Mouse (Mus musculus) granulocyte monocyte progenitor cell, adult 5-6 weeks (primary cell): ENCODE results near the gene Rasgrp2. TPM values are rescaled to one million over a fixed set of nuclear protein-coding genes. Genes with fewer than 3 reads are reported as not detected.

Experiments used
- ATAC-seq: replicated peaks from 2 replicates; pipeline ENCODE4 v1.8.0; 2016; ENCODE audit warnings: mild to moderate bottlenecking, moderate TSS enrichment, inconsistent platforms; ENCODE audit not compliant: poor library complexity, severe bottlenecking
- total RNA-seq, 2 experiments: library from RNA; stranded (forward) in 1 of 2; stranded (reverse) in 1 of 2; fragments of 200-712, 200-1000 nt in 1 of 2; fragments of >200 nt in 1 of 2; fragmentation: Nextera tagmentation in 1 of 2; gene quantifications; 2 replicates each; pipeline ENCODE4 v1.2.3; 2014 to 2017

Gene Rasgrp2
- total RNA-seq, 2 experiments from 2014 or later, result 279 to 308 TPM

DNA sequence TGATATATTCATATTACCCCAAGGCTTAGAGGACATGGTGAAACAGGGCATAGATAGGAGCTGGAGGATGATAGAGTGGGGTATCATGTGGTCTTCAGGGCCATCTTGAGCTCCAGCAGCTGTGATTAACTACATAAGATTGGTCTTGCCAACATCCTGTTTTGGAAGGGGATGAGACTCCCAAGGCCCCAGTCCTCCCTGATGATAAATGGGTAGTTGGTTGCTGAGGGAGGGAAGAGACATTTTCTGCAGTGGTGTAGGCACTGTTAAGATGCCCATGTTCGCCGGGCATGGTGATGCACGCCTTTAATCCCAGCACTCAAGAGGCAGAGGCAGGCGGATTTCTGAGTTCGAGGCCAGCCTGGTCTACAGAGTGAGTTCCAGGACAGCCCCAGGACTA lies 17.9 kb upstream of the Rasgrp2 start:
- ATAC-seq, result no peak

DNA sequence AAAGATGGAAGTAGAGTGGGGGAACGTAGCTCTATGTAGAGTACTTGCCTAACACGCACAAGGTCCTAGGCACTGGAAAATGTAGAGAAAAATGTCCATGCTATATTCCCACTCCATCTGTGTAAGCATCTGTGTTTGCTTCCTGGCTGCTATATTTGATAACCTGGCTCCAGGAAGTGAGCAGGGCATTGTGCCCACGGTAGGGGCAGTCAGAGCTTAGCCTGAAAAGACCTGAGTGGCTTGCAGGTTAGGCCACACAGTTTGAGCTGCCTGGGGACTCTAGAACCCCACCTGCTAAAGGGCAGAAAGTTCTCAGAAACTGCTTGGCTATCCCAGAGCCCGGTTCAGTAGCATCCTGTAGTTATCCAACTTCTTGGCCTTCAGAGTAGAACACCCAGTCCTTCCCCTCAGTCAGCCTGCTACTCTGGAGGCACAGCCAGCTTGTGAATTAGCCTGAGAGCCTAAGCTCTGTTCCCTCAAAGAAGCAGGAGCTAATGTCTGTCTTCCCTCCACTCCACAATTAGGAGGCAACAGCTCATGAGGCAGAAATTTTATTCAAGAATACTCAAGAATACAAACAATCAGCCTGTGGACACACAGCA lies 16.7 kb upstream of the Rasgrp2 start:
- ATAC-seq, result no peak

DNA sequence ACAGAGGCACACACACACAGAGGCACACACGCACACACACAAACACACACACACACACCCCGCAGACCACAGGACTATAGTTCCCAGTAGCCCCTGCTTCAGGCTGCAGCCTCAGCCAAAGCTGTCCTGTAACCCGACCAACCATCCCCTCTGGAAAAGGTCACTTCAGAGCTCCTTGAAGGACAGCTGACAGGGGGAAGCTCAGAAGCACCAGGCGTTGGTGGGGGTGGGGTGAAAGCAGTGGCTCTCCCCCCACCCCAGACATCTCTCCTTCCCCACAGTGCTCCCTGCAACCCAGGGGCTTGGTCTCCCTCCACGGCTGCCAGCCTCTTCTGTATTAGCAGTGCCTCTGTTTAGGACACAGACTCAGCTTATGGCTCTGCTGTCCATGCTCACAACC lies 15.7 kb upstream of the Rasgrp2 start:
- ATAC-seq, result no peak

DNA sequence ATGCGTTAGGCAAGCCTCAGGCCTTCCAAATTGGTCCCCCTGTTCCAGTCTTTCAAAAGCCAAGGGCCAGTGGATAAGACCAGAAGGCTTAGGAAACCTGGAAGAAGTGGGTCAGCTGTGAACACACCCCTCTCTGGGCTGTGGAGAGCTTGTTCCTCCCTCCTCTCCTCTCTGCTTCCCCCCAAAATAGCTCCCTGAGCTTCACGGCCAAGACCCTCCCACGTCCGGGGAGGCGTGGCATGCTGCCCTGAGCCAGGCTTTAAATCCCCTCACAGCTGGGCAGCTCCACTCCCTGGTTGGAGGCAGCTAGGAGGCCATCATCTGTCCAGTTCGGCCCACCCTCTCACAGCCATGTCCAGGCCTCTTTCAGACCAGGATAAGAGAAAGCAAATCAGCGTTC lies 15.0 kb upstream of the Rasgrp2 start, which contains the start of gene Pygm:
Pygm (plus strand) TSS at position 272 of the 400 bp plus-strand sequence.
- peak; percentile 69 for ATAC-seq

DNA sequence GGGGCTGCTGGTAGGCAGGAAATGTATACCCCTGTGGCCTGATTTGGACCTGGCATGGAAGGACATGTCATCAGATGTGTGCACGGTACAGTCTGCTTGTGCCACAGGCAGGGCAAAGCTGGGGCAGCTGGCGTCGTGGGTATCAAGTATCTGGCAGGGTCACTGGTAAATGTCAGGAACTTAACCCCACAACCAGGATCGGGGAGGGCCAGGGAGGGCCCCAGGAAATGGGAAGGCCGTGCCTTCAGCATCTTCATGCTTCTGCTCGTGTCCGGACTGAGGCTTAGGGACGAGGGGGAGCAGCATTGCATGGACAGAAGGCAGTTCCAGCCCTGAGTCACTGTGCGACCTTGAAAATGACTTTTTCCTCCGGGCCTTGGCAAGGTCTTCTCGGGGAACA lies 14.2 kb upstream of the Rasgrp2 start:
- no peak for ATAC-seq

DNA sequence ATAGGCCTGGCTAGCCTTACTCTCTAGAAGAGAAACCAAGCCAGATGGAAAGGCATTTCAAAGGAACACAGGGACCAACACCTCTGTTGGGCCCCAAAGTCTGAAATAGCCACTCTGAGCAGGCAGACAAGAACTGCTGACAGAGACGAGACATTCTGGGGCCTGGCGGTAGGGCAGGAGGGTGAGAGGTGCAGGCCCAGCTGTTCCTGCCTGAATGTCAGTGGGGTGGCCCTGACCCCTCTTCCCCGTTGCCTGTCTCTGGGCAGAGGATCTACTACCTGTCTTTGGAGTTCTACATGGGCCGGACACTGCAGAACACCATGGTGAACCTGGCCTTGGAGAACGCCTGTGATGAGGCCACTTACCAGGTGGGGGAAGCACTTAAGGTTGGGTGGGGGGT lies 13.7 kb upstream of the Rasgrp2 start:
- ATAC-seq, result no peak

DNA sequence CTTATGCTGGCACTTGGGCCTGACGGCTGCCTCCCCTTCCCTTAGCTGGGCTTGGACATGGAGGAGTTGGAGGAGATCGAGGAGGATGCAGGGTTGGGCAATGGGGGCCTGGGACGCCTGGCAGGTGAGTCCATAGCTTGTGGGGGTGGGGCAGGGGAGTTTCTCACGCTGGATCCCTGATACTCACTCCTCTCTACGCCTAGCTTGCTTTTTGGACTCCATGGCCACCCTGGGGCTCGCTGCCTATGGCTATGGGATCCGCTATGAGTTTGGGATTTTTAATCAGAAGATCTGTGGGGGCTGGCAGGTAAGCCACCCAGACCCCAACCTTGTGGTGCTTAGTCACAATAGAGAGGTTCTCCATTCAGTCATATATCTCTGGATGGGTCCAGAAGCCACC lies 13.3 kb upstream of the Rasgrp2 start:
- no peak for ATAC-seq

DNA sequence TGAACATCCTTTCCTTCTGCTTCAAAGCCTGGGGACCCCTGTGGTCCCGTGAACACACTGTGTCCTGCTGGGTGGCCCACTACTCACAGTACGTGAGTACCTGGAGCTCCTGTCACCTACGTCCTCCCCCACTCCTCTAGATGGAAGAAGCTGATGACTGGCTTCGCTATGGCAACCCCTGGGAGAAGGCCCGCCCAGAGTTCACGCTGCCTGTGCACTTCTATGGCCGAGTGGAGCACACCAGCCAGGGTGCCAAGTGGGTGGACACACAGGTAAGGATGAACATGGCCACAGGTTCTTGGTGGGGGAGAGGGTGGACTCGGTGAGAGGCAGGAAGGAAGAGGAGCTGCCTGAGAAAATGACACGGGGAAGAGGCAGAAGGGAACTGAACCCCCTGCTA lies 12.9 kb upstream of the Rasgrp2 start:
- ATAC-seq, result no peak

DNA sequence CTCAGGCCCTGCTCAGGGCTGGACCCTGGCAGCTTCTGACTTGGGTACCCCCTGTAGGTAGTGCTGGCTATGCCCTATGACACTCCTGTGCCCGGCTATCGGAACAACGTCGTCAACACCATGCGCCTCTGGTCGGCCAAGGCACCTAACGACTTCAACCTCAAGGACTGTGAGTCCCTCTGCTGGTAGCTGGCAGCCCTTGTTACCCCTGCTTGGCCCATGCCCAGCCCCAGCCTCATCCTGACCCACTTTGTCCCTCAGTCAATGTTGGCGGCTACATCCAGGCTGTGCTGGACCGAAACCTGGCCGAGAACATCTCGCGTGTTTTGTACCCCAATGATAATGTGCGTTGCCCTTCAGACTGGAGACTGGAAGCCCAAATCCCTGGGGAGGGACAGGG lies 11.1 kb upstream of the Rasgrp2 start:
- no peak for ATAC-seq

DNA sequence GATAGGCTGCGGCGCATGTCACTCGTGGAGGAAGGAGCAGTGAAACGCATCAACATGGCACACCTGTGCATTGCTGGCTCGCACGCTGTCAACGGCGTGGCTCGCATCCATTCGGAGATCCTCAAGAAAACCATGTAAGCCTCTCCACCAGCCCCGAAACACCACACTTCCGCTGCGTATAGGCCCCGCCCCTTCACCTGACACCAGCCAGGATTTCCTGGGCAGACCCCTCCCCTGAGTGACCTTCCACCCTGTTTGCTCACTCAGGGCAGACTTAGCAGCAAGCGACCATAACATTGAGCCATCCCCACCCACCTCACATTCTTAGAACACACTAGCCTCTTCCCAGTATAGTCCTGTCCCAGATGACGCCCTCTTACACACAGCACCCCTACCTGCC lies 9.3 kb upstream of the Rasgrp2 start:
- ATAC-seq, result peak; percentile 45

DNA sequence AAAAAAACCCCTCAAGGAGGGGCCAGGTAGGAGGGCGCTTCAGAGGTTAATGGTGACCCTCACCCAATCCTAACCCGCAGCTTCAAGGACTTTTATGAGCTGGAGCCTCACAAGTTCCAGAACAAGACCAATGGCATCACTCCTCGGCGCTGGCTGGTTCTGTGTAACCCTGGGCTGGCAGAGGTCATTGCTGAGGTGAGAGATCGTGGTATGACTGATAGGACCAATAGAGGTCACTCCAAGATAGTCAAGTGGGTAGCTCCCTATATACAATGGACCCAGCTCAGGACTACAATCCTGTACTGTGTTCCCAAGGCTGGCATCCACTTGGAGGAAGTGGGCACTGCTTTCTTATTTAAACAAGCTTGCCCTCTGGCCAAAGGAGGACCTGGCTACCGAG lies 8.9 kb upstream of the Rasgrp2 start:
- ATAC-seq, result no peak

DNA sequence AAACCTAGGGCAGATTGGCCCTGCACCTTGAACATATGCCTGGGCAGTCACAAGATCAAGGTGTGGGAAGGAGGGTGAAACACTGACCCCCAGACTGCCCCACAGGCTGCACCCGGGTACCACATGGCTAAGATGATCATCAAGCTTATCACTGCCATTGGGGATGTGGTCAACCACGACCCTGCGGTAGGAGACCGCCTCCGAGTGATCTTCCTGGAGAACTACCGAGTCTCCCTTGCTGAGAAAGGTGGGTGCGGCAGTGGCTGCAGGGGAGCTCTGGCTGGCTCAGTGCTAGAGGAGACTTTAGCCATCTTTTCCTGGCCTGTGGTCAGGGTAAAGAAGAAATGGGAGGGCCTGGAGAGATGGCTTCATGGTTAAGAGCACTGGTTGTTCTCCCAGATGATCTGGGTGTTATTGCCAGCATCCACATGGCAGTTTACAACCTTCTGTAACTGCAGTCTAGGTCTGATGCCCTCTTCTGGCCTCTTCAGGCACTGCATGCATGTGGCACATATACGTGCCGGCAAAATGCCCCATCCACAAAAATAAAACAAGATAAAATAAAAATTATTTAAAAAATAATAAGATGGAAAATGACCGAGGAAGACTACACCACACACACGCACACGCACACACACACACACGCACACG lies 6.3 kb upstream of the Rasgrp2 start:
- peak; percentile 29 for ATAC-seq

DNA sequence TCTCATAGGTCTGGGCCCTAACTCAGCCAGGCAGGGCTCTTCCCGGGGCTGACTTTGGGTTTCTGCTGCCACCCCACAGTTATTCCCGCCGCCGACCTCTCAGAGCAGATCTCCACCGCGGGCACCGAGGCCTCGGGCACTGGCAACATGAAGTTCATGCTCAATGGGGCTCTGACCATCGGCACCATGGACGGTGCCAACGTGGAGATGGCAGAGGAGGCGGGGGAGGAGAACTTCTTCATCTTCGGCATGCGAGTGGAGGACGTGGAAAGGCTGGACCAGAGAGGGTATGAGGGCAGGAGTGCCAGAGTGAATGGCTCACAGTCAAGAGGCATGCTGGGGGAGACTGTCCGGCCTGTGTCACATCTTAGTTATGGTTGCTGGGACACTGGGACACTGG lies 5.5 kb upstream of the Rasgrp2 start:
- no peak for ATAC-seq

DNA sequence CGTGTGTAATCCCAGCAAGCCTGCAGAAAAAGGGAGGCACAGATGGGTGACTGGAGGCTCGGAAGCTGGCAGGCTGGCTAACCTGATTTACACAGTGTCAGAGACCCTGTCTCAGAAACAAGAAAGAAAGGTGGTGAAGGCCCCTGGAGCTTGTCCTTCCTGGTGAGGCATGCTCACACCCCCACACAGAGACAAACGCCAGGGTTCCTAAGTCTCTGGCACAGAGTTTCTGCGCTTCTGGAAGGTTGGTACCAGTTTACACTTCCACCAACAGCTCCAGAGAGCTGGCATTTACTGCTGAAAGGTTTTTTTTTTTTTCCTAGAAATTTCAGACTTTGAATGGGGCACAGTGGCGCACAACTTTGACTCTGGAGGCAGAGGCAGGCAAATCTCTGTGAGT lies 2.9 kb upstream of the Rasgrp2 start:
- ATAC-seq, result no peak

DNA sequence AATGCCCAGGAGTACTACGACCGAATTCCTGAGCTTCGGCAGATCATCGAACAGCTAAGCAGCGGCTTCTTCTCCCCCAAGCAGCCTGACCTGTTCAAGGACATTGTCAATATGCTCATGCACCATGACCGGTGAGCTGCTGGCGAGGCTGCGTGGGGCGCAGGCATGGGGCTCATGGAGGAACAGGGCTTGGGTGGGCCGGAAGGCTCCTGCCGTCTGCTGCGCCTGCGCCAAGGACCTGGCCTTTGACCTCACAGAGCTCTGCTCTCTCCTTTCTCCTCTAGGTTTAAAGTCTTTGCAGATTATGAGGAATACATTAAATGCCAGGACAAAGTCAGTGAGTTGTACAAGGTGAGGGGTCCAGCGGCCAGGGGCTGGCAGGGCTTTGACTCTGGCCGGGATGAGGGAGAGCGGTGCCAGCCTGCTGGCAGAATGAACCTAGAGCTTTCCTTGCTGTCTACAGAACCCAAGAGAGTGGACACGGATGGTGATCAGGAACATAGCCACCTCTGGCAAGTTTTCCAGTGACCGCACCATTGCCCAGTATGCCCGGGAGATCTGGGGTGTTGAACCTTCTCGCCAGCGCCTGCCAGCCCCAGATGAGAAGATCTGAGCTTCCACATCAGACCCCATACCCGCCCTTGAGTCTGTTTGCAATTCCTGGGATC lies 1.4 kb upstream of the Rasgrp2 start:
- no peak for ATAC-seq

DNA sequence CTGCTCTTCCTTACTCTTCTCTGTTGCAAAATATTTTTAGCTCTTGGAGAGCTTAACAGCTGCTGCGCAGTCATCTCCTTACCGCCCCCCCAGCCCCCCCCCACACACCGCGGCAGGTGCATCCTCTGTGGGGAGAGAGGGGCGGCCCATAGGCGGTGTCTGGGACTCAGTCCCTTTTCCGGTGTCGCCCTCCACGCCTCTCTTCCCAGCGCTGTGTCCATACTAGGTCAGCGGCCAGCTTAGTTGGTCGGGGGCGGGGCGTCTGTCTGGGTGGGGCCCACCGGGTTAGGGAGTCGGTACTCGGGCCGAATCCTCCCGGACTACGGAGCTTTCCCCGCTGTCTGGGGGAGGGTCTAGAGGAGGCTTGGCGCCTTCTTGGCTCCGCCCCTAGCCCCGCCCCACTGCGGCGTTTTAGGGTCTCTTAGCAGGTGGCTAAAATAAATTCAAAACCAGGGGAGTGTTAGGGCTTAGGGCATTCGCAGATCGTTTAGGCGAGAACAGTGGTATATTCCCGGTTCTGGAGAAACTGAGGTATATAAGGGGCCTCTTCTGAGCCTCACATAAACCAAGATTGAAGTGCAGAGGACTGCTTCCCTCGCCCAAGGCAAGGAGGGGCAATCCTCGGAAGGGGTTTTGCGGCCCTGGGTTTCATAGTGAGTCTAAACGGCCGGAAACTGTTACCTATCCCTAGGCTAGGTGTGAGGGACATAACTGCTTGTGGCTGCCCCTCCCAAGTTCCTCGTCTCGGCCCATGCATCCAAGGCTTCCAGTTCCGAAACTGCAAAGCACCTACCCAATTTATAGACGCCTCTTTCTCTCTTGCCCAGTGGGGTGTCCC lies 474 bp upstream of the Rasgrp2 start:
- peak; percentile 30 for ATAC-seq

DNA sequence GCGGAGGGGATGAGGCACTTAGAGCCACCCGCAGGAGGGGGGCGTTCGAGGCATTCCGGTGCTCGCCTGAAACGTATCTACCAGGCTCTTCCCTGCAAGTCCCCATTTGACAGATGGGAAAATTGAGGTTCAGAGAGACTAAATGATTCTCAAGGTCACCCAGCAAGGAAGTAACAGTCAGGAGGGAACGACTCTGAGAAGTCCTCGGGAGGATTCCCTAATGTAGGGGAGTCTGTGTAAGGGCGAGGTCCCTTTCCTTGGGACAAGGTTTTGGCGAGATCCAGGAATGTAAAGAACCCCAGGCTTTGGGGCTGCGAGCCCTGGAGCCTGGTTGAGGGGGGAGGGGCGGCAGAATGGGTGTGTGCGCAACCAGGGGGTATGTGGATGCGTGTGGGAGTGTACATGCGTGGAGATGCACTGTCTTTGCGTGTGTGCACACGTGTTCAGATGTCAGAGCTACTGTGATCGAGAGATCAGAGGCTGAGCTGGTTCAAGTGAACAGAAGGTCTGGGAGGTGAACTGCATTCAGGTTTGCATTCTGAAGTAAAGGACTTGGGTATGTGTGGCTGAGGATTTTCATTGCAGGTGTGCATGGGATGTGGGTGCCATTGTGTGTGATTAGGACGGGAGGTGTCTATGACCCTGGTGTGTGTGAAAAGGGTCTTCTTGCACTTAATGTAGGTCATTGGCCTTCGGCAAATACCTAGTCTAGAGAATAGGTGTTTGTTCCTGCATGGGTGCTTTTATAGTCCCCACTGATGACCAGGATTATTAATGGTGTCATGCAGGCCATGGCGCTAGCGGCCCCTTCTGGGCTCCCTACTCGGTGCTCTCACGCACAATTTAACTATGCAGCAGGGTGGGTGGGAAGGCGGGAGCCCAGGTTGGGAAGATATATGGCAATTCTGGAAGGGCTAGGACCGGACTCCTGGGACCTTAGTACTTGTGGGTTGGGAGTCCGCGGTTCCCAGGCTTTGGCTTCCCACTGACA lies 1.3 kb downstream of the Rasgrp2 start:
- no peak for ATAC-seq

DNA sequence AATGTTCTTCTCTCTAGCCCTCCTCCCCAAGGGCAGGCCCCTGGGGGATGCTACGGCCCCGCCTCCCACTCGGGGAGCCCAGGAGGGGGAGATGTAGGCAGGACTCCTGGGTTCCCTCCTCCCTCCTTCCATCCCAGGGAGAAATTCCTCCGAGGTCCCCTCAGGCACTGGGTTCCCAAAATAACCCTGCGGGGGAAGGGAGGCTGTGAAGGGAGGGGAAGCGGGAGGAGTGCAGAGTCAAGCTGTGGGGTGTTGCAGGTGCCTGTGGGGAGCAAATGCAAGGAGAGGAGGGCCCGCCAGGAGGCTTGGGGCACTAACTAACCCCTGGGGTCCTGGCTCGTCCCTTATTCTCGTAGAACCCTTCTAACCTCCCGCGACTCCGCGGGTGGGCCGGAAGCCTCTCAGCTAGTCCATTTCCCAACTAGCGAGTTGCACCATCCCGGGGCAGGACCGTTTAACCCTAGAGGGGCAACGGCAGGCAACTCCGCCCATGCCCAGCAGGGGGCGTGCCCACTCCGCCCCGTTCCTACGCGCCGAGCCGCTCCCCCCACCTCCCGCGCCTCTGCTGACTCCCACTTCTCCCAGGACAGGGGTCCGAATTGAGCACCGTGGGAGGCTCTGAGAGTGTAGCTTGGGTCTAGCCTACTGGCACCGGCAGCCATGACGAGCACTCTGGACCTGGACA lies 2.1 kb downstream of the Rasgrp2 start:
- peak; percentile 61 for ATAC-seq

DNA sequence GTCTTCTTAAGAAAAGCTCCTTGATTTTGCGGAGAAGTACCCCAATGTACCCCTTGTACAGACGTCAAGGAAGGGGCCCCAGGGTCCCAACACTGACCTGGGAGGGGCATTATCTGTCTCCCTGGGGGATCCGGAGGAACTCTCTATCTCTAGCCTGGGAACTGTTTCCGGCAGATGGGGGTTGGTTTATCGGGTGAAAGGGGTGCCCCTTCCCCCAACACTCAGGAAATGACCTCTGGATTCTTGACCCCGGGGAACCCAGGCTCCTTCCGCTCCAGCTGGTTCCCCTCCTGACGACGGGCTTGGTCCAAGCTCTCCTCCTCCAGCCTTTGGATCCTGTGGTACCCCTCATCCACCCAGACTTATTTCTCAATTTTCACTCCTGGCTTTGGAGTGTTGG lies 2.8 kb downstream of the Rasgrp2 start:
- ATAC-seq, result 0 out of 2 replicates have a peak, but pooled peaks have one; percentile 6
